Mouse (Mus musculus) embryo, embryonic 11.5 days (tissue): ENCODE measurements around the gene Mmd2.

ENCODE experiments used
- DNase-seq: peaks from one replicate; pipeline ENCODE4 v3.0.0-alpha.2; 2012; ENCODE audit warnings: low read depth, low spot score

Gene Mmd2

DNA sequence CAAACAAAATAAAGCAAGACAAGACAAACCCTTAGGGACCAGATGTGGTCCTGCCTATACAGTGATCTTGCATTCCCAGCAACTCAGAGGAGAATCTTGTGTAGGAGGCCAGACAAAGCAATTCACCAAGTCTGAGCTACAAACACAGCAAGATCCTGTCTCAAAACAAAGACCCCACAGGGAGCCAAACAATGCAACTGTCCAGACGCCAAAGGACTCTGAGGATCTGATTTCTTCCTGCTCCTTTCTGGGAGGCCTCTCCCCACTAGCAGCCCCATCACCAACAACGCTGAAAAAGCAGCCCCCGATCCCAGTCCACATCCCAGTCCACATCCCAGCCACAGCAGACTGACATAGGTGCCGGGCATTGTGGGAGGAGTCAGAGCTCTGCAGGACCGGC is 62.3 kb downstream of the Mmd2 start:
- no peak for DNase-seq

- DNase-seq = no peak
These were observed 63.4 kb downstream of the Mmd2 start for GRCm38 (mm10) chr5:142545014-142545795.

DNA sequence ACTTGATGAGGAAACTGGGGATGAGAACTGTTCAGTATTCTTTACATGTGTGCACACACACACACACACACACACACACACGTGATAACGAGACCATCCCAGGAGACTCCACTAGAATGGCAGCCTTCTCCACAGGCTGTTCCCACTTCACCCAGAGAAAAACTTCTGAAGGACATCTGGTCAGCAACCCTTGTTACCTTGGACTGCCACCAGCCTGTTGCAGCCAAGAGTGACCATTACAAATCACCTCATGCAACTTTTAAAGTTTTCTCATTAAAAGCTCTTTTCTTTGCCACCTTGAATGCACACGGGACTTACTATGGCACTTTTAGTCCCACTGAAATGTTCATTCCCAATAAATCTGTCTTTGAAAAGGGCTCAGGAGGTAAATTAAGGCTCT is 71.3 kb downstream of the Mmd2 start:
- DNase-seq = no peak

- no peak for DNase-seq
These were observed 73.2 kb downstream of the Mmd2 start for GRCm38 (mm10) chr5:142535388-142535787.

- DNase-seq = no peak
These were observed 78.7 kb downstream of the Mmd2 start, which contains the start of gene Papolb for GRCm38 (mm10) chr5:142529915-142530314. Gene Papolb, minus strand, starts transcription at chr5:142530076.

DNA sequence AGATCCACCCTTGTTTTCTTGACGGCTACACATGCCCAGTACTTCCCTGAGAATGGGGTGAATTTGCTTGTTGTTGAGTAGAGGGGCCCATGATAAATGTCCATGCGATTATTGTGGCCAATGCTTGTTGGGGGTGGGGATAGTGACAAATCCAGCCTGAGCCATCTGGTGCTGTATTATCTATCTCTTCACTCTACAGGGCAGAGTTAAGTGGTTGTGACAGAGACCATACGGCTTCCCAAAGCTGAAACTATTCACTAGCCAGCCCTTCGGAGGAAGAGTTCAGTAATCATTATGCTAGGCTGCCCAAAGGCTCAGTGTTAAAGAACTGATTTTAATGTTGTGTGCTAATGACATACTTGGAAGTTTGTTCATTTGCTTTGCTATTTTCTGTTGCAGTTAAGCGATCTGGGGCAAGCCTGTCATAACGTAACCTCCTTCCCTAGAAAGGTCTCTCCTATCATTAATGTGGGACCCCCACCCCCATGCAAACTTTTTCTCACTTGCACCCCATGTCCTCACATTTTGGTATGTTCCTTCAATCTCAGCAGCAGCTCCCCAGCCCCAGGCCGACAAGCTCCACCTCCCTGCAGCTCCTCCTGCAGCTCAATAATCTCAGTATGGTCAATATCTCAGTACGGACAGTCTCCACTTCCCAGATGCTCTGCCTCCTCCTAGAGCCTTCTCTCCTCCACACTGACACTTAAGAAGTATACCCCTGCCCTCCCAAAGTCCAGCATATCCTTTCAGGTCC is 83.7 kb downstream of the Mmd2 start:
- DNase-seq = no peak

DNA sequence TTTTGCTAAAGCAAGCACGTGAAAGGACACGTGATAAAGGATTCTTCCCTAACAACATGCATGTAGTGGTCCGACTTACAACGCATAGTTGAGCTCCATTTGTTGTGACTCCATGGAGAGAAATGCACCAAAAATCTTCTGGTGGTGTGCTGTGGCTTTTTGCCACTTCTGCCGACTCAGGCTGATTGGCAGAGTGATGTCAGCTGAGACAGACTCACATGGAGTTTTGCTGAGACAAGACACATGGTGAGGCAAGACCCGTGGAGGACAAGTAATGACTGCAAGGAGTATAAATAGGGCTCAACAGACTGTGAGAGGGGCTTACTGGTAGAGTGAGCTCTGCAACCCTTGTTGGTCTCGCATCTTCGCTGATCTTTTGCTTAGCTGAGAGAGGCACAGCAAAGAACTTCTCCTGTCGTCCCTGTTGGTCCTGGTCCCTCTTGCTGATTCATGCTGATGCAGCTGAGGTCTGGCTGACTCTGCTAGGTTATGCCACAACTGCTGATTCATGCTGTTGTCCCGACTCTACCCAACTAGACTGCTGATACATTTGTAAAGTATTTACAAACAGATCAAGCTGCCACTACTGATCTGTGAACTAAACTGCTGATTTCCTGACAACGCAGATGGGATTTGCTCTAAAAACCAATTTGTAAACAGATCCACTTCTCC is 87.3 kb downstream of the Mmd2 start:
- no peak for DNase-seq

DNA sequence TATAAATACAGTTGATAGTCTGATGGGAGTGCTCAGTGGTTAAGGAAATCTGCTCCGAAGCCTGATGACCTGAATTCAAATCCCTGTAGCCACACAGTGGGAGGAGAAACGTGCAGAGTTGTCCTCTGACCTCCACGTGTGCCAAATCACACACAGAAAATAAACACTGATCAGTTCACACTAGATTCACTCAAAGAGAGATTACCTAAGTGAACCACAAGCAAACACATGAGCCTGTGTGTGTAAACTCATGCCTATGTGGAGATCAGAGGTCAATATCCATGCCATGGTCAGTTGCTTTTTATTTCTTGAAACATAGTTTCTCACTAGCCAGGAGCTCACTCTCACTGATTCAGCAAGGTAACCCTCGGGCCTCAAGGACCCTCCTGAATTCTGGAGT is 88.2 kb downstream of the Mmd2 start:
- no peak for DNase-seq

GRCm38 (mm10) chr5:142518973-142519372 is 89.6 kb downstream of the Mmd2 start:
- DNase-seq = no peak
